In the genomic region with DNA sequence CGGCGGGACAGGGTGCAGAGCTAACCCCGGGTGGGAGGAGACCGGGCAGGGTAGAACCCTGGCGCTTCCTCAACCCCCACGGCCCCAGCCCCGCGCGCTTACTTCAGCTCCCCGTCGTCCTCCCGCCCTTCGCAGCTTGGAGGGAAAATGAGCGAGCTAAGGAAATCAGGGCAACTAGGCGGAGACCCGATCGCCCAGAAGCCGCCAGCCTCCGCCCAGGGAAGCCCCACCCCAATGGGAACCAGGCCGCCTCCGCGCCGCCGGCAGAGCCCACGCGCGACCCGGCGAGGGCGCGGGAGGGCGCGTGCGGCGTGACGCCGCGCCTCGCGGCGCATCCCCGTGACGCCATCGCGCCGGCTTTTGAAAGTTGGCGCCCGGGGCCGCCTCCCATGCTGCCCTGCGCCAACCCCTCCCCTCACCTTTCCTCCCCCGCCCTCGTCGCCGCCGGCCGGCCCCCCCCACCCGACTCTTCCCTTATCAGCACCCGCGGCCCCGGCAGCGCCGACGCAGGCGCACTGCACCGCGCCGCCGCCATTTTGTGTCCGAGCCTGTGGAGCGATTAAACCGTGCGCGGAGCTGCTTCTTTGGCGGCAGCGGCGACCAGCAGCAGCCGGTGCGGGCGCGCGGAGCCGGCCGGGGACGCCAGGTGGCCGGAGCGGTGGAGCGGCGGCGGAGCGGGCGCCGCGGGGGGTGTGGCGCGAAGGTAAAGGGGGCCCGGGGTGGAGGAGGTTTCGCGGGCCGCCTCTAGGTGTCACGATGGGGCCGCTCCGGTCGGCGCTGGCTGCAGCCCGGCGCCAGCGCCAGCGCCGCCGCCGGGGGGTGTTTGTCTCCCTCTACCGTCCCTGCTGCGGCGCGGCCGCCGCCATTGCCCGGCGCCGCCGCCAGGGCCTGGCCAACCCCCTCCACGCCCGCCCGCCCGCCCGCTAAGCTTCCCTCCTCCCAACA, we compare ENCODE assay signal across 7 mouse cellular contexts. TPM values are rescaled to one million over a fixed set of nuclear protein-coding genes. Genes with fewer than 3 reads are reported as not detected.
DNase-seq lines count a peak whose midpoint lies in the region; ATAC-seq and TF ChIP-seq lines count a peak whose summit lies in the region.

A gene (plus strand): TSS at position 551 of the 945 bp plus-strand sequence.

- peak; percentile 47 for TF ChIP-seq POLR2A in small intestine, adult 2 months (IDR thresholded peaks at IDR 0.05; ENCODE audit: low read depth, low read length)

- peak within 1 kb of the TSS; percentile 91 for H3K4me3 ChIP-seq in intestine, postnatal 0 days (ENCODE audit: low read depth, low read length)
- H3K4me3 ChIP-seq in midbrain, embryonic 12.5 days = peak within 1 kb of the TSS; percentile 92
- H3K4me3 ChIP-seq in small intestine, adult 2 months (ENCODE audit: low read depth, low read length) = peak within 1 kb of the TSS; percentile 73

- peak; percentile 93 for ATAC-seq in intestine, postnatal 0 days
- peak; percentile 94 for ATAC-seq in midbrain, embryonic 12.5 days (ENCODE audit: low FRiP score, low read depth)

- H3K9me3 ChIP-seq in intestine, postnatal 0 days (ENCODE audit: control insufficient read depth) = no peaks in the 10 kb centered on the region
- H3K9me3 ChIP-seq in midbrain, embryonic 12.5 days = no peaks in the 10 kb centered on the region

- no peaks in the 10 kb centered on the region for H3K27me3 ChIP-seq in intestine, postnatal 0 days (replicated peaks; ENCODE audit: control insufficient read depth, insufficient read depth, low read length)
- no peaks in the 10 kb centered on the region for H3K27me3 ChIP-seq in midbrain, embryonic 12.5 days
- H3K27me3 ChIP-seq in small intestine, adult 2 months (ENCODE audit: control insufficient read depth, insufficient read depth, low read length) = no peaks in the 10 kb centered on the region

- H3K9ac ChIP-seq in intestine, postnatal 0 days (ENCODE audit: low read depth, low read length) = peak within 1 kb of the TSS; percentile 96
- H3K9ac ChIP-seq in midbrain, embryonic 12.5 days (replicated peaks) = peak within 1 kb of the TSS; percentile 99

- H3K36me3 ChIP-seq in intestine, postnatal 0 days (ENCODE audit: control insufficient read depth, insufficient read depth) = no peaks in the 10 kb centered on the region
- H3K36me3 ChIP-seq in midbrain, embryonic 12.5 days = no peaks in the 10 kb centered on the region
- no peaks in the 10 kb centered on the region for H3K36me3 ChIP-seq in small intestine, adult 2 months (ENCODE audit: control insufficient read depth, insufficient read depth, low read length)

- peak within 1 kb of the TSS; percentile 100 for H3K27ac ChIP-seq in intestine, postnatal 0 days (ENCODE audit: low read depth, low read length)
- H3K27ac ChIP-seq in midbrain, embryonic 12.5 days (replicated peaks) = peak within 1 kb of the TSS; percentile 100
- H3K27ac ChIP-seq in small intestine, adult 2 months (ENCODE audit: insufficient read depth, low read depth, low read length) = peak within 1 kb of the TSS; percentile 98

- TF ChIP-seq CTCF in intestine, postnatal 0 days (IDR thresholded peaks at IDR 0.05; ENCODE audit: low read depth) = peak; percentile 67
- peak; percentile 70 for TF ChIP-seq CTCF in small intestine, adult 2 months (IDR thresholded peaks at IDR 0.05; ENCODE audit: extremely low read depth, insufficient read length, insufficient replicate concordance, low read depth, low read length)

- H3K4me2 ChIP-seq in intestine, postnatal 0 days (replicated peaks; ENCODE audit: low read depth) = peak within 1 kb of the TSS; percentile 95
- H3K4me2 ChIP-seq in midbrain, embryonic 12.5 days (replicated peaks) = peak within 1 kb of the TSS; percentile 91

- peak; percentile 94 for DNase-seq in adrenal gland, adult 2 months
- DNase-seq in embryo, embryonic 11.5 days (ENCODE audit: low read depth, low spot score) = peak; percentile 90
- peak; percentile 90 to 93 for DNase-seq in gastrocnemius, postnatal 4 days (ENCODE audit: low spot score in 2 of 2)
- peak; percentile 98 for DNase-seq in left cerebral cortex, postnatal 4 days

- intact Hi-C loops in left cerebral cortex, postnatal 4 days (cut with DNase I) = no loop called here

- WGBS in intestine, postnatal 0 days = under 1% methylated on average over 81 of the region's 126 CpGs
- under 1% methylated on average over 81 of the region's 126 CpGs for WGBS in midbrain, embryonic 12.5 days
- under 1% methylated on average over 123 of the region's 126 CpGs for WGBS in small intestine, adult 2 months

- no peaks in the 10 kb centered on the region for H3K4me1 ChIP-seq in intestine, postnatal 0 days (replicated peaks; ENCODE audit: control insufficient read depth, insufficient read depth, low read length)
- peaks cover 24% of the 10 kb centered on the region for H3K4me1 ChIP-seq in midbrain, embryonic 12.5 days
- no peaks in the 10 kb centered on the region; the same call in 1 of the 2 replicates for H3K4me1 ChIP-seq in small intestine, adult 2 months (ENCODE audit: control insufficient read depth, insufficient read depth, insufficient read length, low read length)

RNA-seq across cellular contexts. Expression of the gene that starts here (rescaled TPM):
- total RNA-seq in adrenal gland, adult 2 months (2021) = 10 to 100 TPM; 51.5 to 53.4 TPM
- 14.5 and 15.6 TPM in 2 replicates for polyA plus RNA-seq in adrenal gland, adult 2 months (2012; rRNA removed)
- 10 to 100 TPM; 57.4 to 58.4 TPM for total RNA-seq in gastrocnemius, postnatal 4 days (2021)
- polyA plus RNA-seq in intestine, postnatal 0 days (2015; fragmentation: Nextera tagmentation; extraction: Ambion mirVana) = 42.2 and 44.7 TPM in 2 replicates
- 10 to 100 TPM; 80.8 to 82.2 TPM for total RNA-seq in left cerebral cortex, postnatal 4 days (2021)
- 157 TPM in 2 replicates for polyA plus RNA-seq in midbrain, embryonic 12.5 days (2016; fragmentation: Nextera tagmentation; extraction: Ambion mirVana)
- polyA plus RNA-seq in small intestine, adult 2 months (2012; rRNA removed) = 5.3 and 8.4 TPM in 2 replicates

Comparison
In these comparisons a context has a peak if more than half of its experiments do, and no peak if none do; other contexts are left out.
1. Peak in every context shown above with its lines: DNase-seq, ATAC-seq, H3K4me3 ChIP-seq and H3K27ac ChIP-seq.